Mouse (Mus musculus) heart, embryonic 14.5 days (tissue): ENCODE measurements around the gene Kit. TPM values are rescaled to one million over a fixed set of nuclear protein-coding genes. Genes with fewer than 3 reads are reported as not detected.

Source experiments
- ATAC-seq: fragments of 200-750 bp; cut with Nextera tagmentation; 2 replicates; pipeline ENCODE4 v1.8.0; 2017; ENCODE audit warnings: low read depth, moderate TSS enrichment; ENCODE audit not compliant: insufficient number of reproducible peaks, insufficient read depth, low FRiP score
- H3K27ac ChIP-seq, 2 experiments: fragments of 200-500 bp in 1 of 2; fragments of 300-500 bp in 1 of 2; sonication (generic) in 1 of 2; replicated peaks in 1 of 2; 2 replicates each; pipeline ENCODE4 v1.5.1; 2012 to 2014; ENCODE audit warnings: low read depth in 2 of 2, low read length in 2 of 2, control low read depth in 1 of 2, mild to moderate bottlenecking in 1 of 2, mixed read lengths in 1 of 2; ENCODE audit not compliant: control insufficient read depth in 1 of 2, insufficient read depth in 1 of 2
- H3K27me3 ChIP-seq: fragments of 300-500 bp; sonication (generic); 2 replicates; pipeline ENCODE4 v1.6.1; 2014; ENCODE audit warnings: mild to moderate bottlenecking, low read length, control low read depth; ENCODE audit not compliant: control insufficient read depth, insufficient read depth
- H3K36me3 ChIP-seq: fragments of 300-500 bp; sonication (generic); 2 replicates; pipeline ENCODE4 v1.6.1; 2014; ENCODE audit warnings: mild to moderate bottlenecking, control low read depth, low read length, mixed read lengths; ENCODE audit not compliant: control insufficient read depth, insufficient read depth
- H3K4me1 ChIP-seq, 2 experiments: fragments of 200-500 bp in 1 of 2; fragments of 300-500 bp in 1 of 2; sonication (generic) in 1 of 2; 2 replicates each; pipeline ENCODE4 v1.6.1; 2012 to 2014; ENCODE audit warnings: low read length in 2 of 2, control low read depth in 1 of 2, mixed read lengths in 1 of 2; ENCODE audit not compliant: control insufficient read depth in 2 of 2, insufficient read depth in 2 of 2
- H3K4me2 ChIP-seq: fragments of 300-500 bp; sonication (generic); 2 replicates; pipeline ENCODE4 v1.6.1; 2014; ENCODE audit warnings: mild to moderate bottlenecking, low read length
- H3K4me3 ChIP-seq, 2 experiments: fragments of 200-500 bp in 1 of 2; fragments of 300-500 bp in 1 of 2; sonication (generic) in 1 of 2; 2 replicates each; pipeline ENCODE4 v1.5.1; 2012 to 2014; ENCODE audit warnings: low read length in 2 of 2, mild to moderate bottlenecking in 2 of 2, control low read depth in 1 of 2, low read depth in 1 of 2, moderate library complexity in 1 of 2; ENCODE audit not compliant: control insufficient read depth in 1 of 2, insufficient read depth in 1 of 2
- H3K9ac ChIP-seq: fragments of 300-500 bp; sonication (generic); 2 replicates; pipeline ENCODE4 v1.6.1; 2014; ENCODE audit warnings: mild to moderate bottlenecking, low read length
- H3K9me3 ChIP-seq: fragments of 300-500 bp; sonication (generic); 2 replicates; pipeline ENCODE4 v1.6.1; 2016; ENCODE audit warnings: low read length, control low read depth; ENCODE audit not compliant: control insufficient read depth
- WGBS: fragments of 180-500 bp; shearing (Covaris S2); extraction: QIAGEN DNeasy Blood & Tissue Kit; methylation state at CpG from one replicate; pipeline ENCODE4 v1.1.7; 2014; 5-methylcytosine and 5-hydroxymethylcytosine counted together
- polyA plus RNA-seq: library from polyadenylated mRNA; unstranded; fragments of >200 nt; fragmentation: Nextera tagmentation; extraction: Ambion mirVana; gene quantifications from 2 replicates; pipeline ENCODE4 v1.2.1, GENCODE M21; 2014

Gene Kit
- polyA plus RNA-seq, 1 experiment from 2014 or later, result 13.1 TPM

GRCm38 (mm10) chr5:75663768-75664167 lies 89.1 kb downstream of the Kit start:
- Histone ChIP-seq H3K4me2 (no peak overlapping the region), H3K27me3 (no peaks in the 10 kb centered on the region), H3K4me1 (no peaks in the 10 kb centered on the region), H3K9me3 (no peaks in the 10 kb centered on the region), H3K4me3 (no peak overlapping the region), H3K27ac (no peak overlapping the region), H3K36me3 (no peaks in the 10 kb centered on the region), H3K9ac (no peak overlapping the region)
- 89% methylated on average over 2 of the region's 2 CpGs for WGBS
- ATAC-seq, result no peak

DNA sequence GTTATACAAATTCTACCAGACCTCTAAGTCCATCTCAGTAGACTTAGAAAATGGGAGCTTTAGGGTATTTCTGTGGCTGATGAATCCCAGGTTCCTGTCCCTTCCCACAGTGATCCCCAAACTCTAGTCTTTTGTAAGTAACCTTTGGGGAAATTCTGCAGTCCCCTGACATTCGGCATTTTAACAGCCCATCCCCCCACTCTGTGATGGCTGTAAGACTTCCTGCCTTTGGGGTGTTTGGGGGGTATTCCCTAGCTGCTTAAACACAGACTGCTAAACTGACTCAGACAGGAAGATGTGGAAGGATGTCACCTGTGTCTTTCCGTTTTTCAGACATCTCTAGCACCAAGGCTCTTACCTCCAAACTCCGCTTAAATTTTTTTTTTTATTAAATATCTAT lies 92.4 kb downstream of the Kit start:
- 0 out of 2 replicates have a peak, but pooled peaks cover 4% of the 10 kb centered on the region for H3K9me3 ChIP-seq
- no peak for ATAC-seq
- no peak overlapping the region for H3K9ac ChIP-seq
- no peak overlapping the region for H3K27ac ChIP-seq
- WGBS, result 54% methylated on average over 3 of the region's 3 CpGs
- H3K4me3 ChIP-seq, result no peak overlapping the region
- no peak overlapping the region for H3K4me2 ChIP-seq
- no peaks in the 10 kb centered on the region for H3K4me1 ChIP-seq
- H3K27me3 ChIP-seq, result no peaks in the 10 kb centered on the region
- no peaks in the 10 kb centered on the region for H3K36me3 ChIP-seq

DNA sequence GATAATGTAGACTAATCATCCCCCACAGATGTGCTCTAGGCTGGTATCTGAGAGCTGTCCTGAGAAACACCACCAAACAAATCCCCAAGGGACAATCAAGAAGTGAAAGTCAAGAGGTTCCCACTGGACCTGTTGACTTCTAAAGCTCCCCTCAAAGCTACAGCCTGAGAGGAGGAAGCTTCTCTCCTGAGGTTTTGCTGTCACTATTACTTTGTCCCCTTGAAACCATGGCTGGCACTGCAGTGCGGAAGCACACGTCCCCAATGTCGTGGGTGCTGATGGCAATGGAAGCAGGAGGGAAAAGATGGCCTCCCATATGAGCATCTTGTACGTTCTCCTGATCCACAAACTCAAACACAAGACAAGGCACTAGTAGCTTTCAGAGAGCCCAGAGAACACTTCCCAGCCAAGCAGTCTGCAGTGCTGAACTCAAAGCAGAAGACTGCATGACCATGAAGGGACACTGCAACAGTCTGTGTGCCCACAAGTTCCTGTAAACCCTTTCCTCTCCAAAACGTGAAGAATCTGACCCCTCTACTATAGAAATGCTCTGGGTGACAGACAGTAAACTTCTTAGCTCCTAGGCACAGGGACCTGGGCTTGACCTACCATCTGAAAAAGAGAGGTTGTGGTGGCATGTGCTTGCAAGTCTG lies 96.5 kb downstream of the Kit start:
- Histone ChIP-seq H3K4me2 (no peak overlapping the region), H3K4me1 (no peaks in the 10 kb centered on the region), H3K9ac (no peak overlapping the region), H3K9me3 (0 out of 2 replicates have a peak, but pooled peaks cover 4% of the 10 kb centered on the region), H3K27me3 (no peaks in the 10 kb centered on the region), H3K4me3 (no peak overlapping the region), H3K36me3 (no peaks in the 10 kb centered on the region), H3K27ac (no peak overlapping the region)
- ATAC-seq, result no peak
- 86% methylated on average over 5 of the region's 5 CpGs for WGBS

DNA sequence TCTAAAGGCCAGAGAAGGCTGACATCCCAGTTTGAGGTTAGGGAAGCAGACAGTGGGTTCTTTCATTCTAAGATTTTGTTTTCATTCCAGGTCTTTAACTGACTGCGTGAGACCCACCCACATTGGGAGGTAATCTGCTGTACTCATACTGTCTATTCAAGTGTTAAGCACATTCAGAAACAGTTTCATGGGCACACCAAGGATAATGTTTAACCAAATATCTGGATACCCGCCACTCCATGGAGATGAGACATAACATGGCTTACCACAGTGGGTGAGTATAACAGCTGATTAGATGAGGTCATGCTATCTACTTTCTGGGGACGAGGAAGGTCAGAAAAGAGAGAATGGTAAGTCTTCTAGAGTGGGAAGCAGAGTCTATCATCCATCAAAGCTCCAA lies 101.3 kb downstream of the Kit start:
- Histone ChIP-seq H3K4me1 (no peaks in the 10 kb centered on the region), H3K27ac (no peak overlapping the region), H3K4me2 (no peak overlapping the region), H3K9ac (no peak overlapping the region), H3K9me3 (no peaks in the 10 kb centered on the region), H3K36me3 (no peaks in the 10 kb centered on the region), H3K27me3 (no peaks in the 10 kb centered on the region), H3K4me3 (no peak overlapping the region)
- WGBS, result 75% methylated on average over 3 of the region's 3 CpGs
- ATAC-seq, result no peak

DNA sequence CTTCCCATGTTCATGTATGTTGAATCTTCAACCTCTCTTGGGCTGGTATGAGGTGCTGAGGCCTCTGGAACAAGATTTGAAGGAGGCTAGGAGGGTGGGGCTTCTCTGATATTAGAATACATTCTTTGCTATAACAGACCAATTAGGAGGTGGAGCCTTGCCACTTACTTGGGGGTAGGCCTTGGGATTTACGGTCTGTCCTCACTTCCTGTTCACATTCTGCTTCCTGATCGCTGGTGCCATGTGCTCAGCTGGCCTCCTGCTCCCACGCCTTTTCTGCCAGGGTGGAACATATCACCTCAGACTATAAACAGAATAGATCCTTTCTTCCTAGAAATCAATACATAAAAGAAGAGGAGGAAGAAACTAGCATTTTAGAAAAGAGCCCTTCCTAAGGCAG lies 105.2 kb downstream of the Kit start:
- Histone ChIP-seq H3K4me2 (no peak overlapping the region), H3K4me3 (no peak overlapping the region), H3K27me3 (no peaks in the 10 kb centered on the region), H3K36me3 (no peaks in the 10 kb centered on the region), H3K27ac (no peak overlapping the region), H3K9me3 (no peaks in the 10 kb centered on the region), H3K4me1 (no peaks in the 10 kb centered on the region), H3K9ac (no peak overlapping the region)
- 67% methylated on average over 3 of the region's 3 CpGs for WGBS
- ATAC-seq, result no peak

DNA sequence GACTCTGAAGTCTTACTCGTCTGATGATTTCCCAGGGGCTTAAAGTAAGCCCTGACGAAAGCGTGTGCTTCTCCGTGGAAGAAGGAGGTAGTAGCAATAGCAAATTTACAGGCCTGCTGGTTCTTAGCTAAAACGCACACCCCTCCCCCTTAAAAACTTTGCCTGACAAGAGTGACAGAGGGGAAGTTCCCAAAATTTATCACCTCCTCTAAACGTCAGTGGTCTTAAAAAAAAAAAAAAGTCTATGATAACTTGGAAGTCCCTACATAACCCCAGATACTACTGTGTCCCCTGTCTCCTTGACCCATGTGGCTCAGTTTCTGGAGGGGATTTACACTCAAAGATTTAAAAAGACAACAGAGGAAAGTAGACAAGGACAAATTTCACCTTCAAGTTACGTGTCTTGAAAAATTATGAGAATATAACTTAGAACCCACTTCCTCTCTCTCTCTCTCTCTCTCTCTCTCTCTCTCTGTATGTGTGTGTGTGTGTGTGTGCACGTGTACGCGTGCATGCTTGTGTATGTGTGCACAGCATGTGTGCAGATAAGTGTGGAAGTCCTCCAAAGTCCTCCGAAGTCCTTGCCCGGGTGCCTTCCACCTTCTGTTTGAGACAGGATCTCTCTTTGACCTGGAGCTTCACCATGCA lies 120.6 kb downstream of the Kit start:
- Histone ChIP-seq H3K36me3 (no peaks in the 10 kb centered on the region), H3K4me1 (no peaks in the 10 kb centered on the region; a peak in 1 of 4 replicates), H3K27me3 (no peaks in the 10 kb centered on the region), H3K9me3 (no peaks in the 10 kb centered on the region), H3K4me3 (no peak overlapping the region), H3K9ac (no peak overlapping the region), H3K27ac (no peak overlapping the region), H3K4me2 (no peak overlapping the region)
- 79% methylated on average over 12 of the region's 12 CpGs for whole genome bisulfite sequencing
- ATAC-seq, result no peak

DNA sequence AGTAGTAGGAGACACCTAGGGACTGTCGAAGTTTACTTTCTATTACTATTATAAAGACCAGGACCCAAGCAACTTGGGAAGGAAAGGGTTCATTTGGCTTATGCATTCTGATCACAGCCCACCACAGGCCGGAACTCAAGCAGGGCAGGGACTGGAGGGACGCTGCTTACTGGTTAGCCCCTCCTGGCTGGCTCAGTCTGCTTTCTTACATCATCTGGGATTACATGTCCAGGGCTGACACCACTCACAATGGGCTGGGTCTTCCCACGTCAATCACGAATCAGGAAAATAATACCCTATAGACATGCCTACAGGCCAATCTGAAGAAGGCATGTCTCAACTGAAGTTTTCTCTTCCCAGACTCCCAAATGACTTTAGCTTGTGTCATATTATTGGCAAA lies 122.2 kb downstream of the Kit start:
- no peak for ATAC-seq
- Histone ChIP-seq H3K9me3 (no peaks in the 10 kb centered on the region), H3K4me2 (no peak overlapping the region), H3K4me3 (no peak overlapping the region), H3K27ac (no peak overlapping the region), H3K27me3 (no peaks in the 10 kb centered on the region), H3K9ac (no peak overlapping the region), H3K36me3 (no peaks in the 10 kb centered on the region), H3K4me1 (no peaks in the 10 kb centered on the region; a peak in 2 of 4 replicates)
- 79% methylated on average over 5 of the region's 5 CpGs for WGBS

- Histone ChIP-seq H3K9me3 (peaks cover 7% of the 10 kb centered on the region; the same call in 1 of the 2 replicates), H3K9ac (no peak overlapping the region), H3K27ac (no peak overlapping the region), H3K4me1 (no peaks in the 10 kb centered on the region; a peak in 2 of 4 replicates), H3K4me3 (no peak overlapping the region), H3K36me3 (no peaks in the 10 kb centered on the region), H3K27me3 (no peaks in the 10 kb centered on the region), H3K4me2 (no peak overlapping the region)
- ATAC-seq, result no peak
- 81% methylated on average over 8 of the region's 8 CpGs for WGBS
Observed at GRCm38 (mm10) chr5:75698556-75698955, 123.8 kb downstream of the Kit start.
